Mouse (Mus musculus) ES-E14 (cell line): Measurements from ENCODE around the gene Nrk. TPM values are rescaled to one million over a fixed set of nuclear protein-coding genes. Genes with fewer than 3 reads are reported as not detected.

ENCODE experiments used
- DNase-seq: peaks from one replicate; pipeline ENCODE4 v3.0.0-alpha.2; 2013; ENCODE audit warnings: low read depth, low spot score
- H3K27ac ChIP-seq: 2 replicates; pipeline ENCODE4 v1.5.1; 2012; ENCODE audit warnings: low read depth, mild to moderate bottlenecking, low read length, moderate library complexity, mixed read lengths; ENCODE audit not compliant: poor library complexity, insufficient read depth, severe bottlenecking
- H3K36me3 ChIP-seq: 2 replicates; pipeline ENCODE4 v1.6.1; 2012; ENCODE audit warnings: mild to moderate bottlenecking, low read length, moderate library complexity, mixed read lengths; ENCODE audit not compliant: control insufficient read depth, poor library complexity, insufficient read depth, severe bottlenecking
- H3K4me1 ChIP-seq, 2 experiments: fragments of 150-350 bp in 1 of 2; sonication (generic) in 1 of 2; 2 replicates each; pipeline ENCODE4 v1.6.1; 2012; ENCODE audit warnings: low read length in 2 of 2, mild to moderate bottlenecking in 1 of 2, mixed read lengths in 1 of 2; ENCODE audit not compliant: control insufficient read depth in 2 of 2, insufficient read depth in 2 of 2, poor library complexity in 1 of 2
- H3K4me3 ChIP-seq, 2 experiments: fragments of 150-350 bp in 1 of 2; sonication (generic) in 1 of 2; 2 replicates each; pipeline ENCODE4 v1.5.1; 2012; ENCODE audit warnings: low read length in 2 of 2, low read depth in 1 of 2, mild to moderate bottlenecking in 1 of 2, mixed read lengths in 1 of 2; ENCODE audit not compliant: insufficient read depth in 1 of 2, poor library complexity in 1 of 2, severe bottlenecking in 1 of 2
- H3K9ac ChIP-seq: 2 replicates; pipeline ENCODE4 v1.6.1; 2012; ENCODE audit warnings: low read depth, mild to moderate bottlenecking, low read length, mixed read lengths; ENCODE audit not compliant: poor library complexity, insufficient read depth, severe bottlenecking
- H3K9me3 ChIP-seq: fragments of 150-350 bp; sonication (generic); 2 replicates; pipeline ENCODE4 v1.6.1; 2012; ENCODE audit warnings: low read depth, mild to moderate bottlenecking, low read length; ENCODE audit not compliant: control insufficient read depth, insufficient read depth
- CHD2 ChIP-seq: IDR thresholded peaks from 2 replicates; pipeline ENCODE4 v1.6.1; 2014; ENCODE audit warnings: mild to moderate bottlenecking, low read depth, low read length, inconsistent platforms
- HCFC1 ChIP-seq: IDR thresholded peaks from 2 replicates; pipeline ENCODE4 v1.6.1; 2012; ENCODE audit warnings: low read length, inconsistent platforms, borderline replicate concordance; ENCODE audit not compliant: insufficient read depth
- MAFK ChIP-seq: IDR thresholded peaks from 2 replicates; pipeline ENCODE4 v1.6.1; 2014; ENCODE audit warnings: mild to moderate bottlenecking, low read depth, low read length, inconsistent platforms; ENCODE audit not compliant: insufficient read depth
- ZC3H11A ChIP-seq: IDR thresholded peaks from 2 replicates; pipeline ENCODE4 v1.6.1; 2012; ENCODE audit warnings: low read depth, mild to moderate bottlenecking, inconsistent platforms, low read length, borderline replicate concordance
- ZNF384 ChIP-seq: IDR thresholded peaks from 2 replicates; pipeline ENCODE4 v1.6.1; 2012; ENCODE audit warnings: low read depth, low read length, inconsistent platforms
- in situ Hi-C, 2 experiments: fragments of 600-800 bp; cut with MboI; formaldehyde crosslinking; loops; one replicate each; pipeline ENCODE4 v1.15.1; 2025; ENCODE audit warnings: low sequenced_read_pairs in 2 of 2, inconsistent platforms in 1 of 2; ENCODE audit not compliant: unreplicated experiment in 2 of 2
- total RNA-seq: library from RNA; depleted of rRNA; stranded (reverse); fragments of 300-350 nt; gene quantifications from 2 replicates; pipeline ENCODE4 v1.2.3, GENCODE M21; 2012; rRNA removed

Gene Nrk
- total RNA-seq, 1 experiment, result 6.9 TPM

DNA sequence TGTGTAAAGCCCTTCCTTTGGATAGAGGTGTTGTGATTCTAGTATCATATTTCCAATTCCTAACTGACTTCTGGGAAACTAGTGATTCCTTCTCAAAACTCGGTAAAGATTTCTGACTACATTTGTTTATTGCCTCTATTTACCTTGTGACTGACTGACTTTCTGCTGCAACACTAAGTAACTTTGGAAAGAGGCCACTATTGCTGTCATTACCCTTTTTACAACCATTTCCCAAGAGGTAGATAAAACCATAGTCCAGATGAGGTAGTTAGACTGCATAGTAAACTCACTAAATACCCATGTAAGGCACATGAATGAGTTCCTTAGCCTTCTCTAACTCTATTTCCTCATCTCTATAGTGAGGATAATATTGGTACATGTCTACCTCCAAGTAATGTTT, 126.9 kb downstream of the Nrk start:
- Histone ChIP-seq H3K4me1 (no peaks in the 10 kb centered on the region), H3K36me3 (no peaks in the 10 kb centered on the region), H3K27ac (no peak overlapping the region), H3K4me3 (no peak overlapping the region), H3K9ac (no peak overlapping the region), H3K9me3 (no peaks in the 10 kb centered on the region)
- TF ChIP-seq CHD2, result no peak
- no peak for TF ChIP-seq ZC3H11A
- DNase-seq, result no peak
- in situ Hi-C loops, result no loop called here

DNA sequence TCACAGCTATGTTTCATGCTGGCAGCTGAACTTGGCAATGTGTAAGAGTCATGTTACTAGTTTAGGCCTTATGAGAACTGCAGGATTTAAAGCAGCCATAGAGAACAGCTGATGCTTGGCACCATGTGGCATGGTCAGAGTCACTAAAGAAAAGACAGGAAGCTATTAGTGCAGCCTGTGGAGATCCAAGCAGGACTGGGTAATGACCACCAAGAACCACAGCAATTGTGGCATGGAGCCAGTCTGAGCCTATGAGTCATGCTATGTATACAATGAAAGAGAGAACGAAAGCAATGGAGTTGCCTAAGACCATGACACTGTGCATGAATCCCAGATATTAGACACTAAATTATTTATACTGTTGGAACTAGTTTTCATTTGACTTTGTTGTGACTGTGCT, 137.7 kb downstream of the Nrk start:
- Histone ChIP-seq H3K9ac (no peak overlapping the region), H3K36me3 (no peaks in the 10 kb centered on the region), H3K9me3 (no peaks in the 10 kb centered on the region), H3K27ac (no peak overlapping the region), H3K4me3 (no peak overlapping the region), H3K4me1 (no peaks in the 10 kb centered on the region)
- DNase-seq, result no peak
- TF ChIP-seq CHD2, result no peak
- no peak for TF ChIP-seq MAFK
- TF ChIP-seq ZC3H11A, result no peak
- no peak for TF ChIP-seq HCFC1
- no peak for TF ChIP-seq ZNF384
- in situ Hi-C loops, result no loop called here

DNA sequence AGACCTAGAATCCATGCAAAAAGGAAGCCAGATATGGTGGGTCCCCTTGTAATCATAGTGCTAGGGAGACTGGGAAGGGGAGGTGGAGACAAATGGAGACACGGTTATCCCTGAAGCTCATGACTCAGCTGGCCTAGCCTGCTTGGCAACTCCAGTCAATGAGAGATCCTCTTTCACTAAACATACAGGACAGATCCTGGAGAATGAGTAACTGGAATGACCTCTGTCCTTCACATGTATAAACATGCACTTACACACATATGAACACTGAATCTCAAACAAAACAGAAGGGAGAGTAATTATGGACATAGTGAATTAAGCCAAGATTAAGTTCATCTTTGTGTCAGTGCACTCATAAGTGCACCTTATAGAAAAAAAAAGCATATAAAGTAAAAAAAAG, 138.9 kb downstream of the Nrk start:
- Histone ChIP-seq H3K4me1 (no peaks in the 10 kb centered on the region), H3K9ac (no peak overlapping the region), H3K36me3 (no peaks in the 10 kb centered on the region), H3K27ac (no peak overlapping the region), H3K9me3 (no peaks in the 10 kb centered on the region), H3K4me3 (no peak overlapping the region)
- TF ChIP-seq ZNF384 (no peak), HCFC1 (no peak), CHD2 (no peak), MAFK (no peak), ZC3H11A (no peak)
- in situ Hi-C loops, result no loop called here
- DNase-seq, result no peak

Other genes starting within 250 kb of the Nrk start
- gene Serpina7, start 170.8 kb downstream of the Nrk start, total RNA-seq, result 0.09 and 0.11 TPM in 2 replicates
- not detected in 2 replicates for gene 4930513O06Rik, start 171.8 kb downstream of the Nrk start, total RNA-seq